Mouse (Mus musculus): Measurements from ENCODE around the gene Zfp69.

Zfp69 gene

GRCm38 (mm10) chr4:120925386-120925785 is 26.1 kb downstream of the Zfp69 start:
- intact Hi-C loops (cut with DNase I), result no loop called here

- intact Hi-C loops (cut with DNase I), result no loop called here
Observed at GRCm38 (mm10) chr4:120924554-120925299, 26.8 kb downstream of the Zfp69 start, which contains the start of gene Exo5. TSS of gene Exo5 (minus strand) at chr4:120925017.

- intact Hi-C loops (cut with DNase I), result no loop called here
Observed at GRCm38 (mm10) chr4:120921461-120921860, 30.0 kb downstream of the Zfp69 start.

- intact Hi-C loops (cut with DNase I), result loop anchor here (5.0 kb wide), 1 partner anchor 67 kb away; no protein-coding TSS in a partner anchor
Observed at GRCm38 (mm10) chr4:120914501-120914900, 37.0 kb downstream of the Zfp69 start.

- intact Hi-C loops (cut with DNase I), result loop anchor here (5.0 kb wide), 1 partner anchor 67 kb away; no protein-coding TSS in a partner anchor
Observed at GRCm38 (mm10) chr4:120913861-120914260, 37.6 kb downstream of the Zfp69 start.

GRCm38 (mm10) chr4:120913443-120913842 is 38.1 kb downstream of the Zfp69 start:
- intact Hi-C loops (cut with DNase I), result loop anchor here (5.0 kb wide), 1 partner anchor 66 kb away; no protein-coding TSS in a partner anchor

GRCm38 (mm10) chr4:120912866-120913265 is 38.6 kb downstream of the Zfp69 start:
- intact Hi-C loops (cut with DNase I), result loop anchor here (5.0 kb wide), 1 partner anchor 66 kb away; no protein-coding TSS in a partner anchor

- intact Hi-C loops (cut with DNase I), result loop anchor here (5.0 kb wide), 1 partner anchor 64 kb away; no protein-coding TSS in a partner anchor
Observed at GRCm38 (mm10) chr4:120911086-120911485, 40.4 kb downstream of the Zfp69 start.

GRCm38 (mm10) chr4:120909558-120910150 is 41.8 kb downstream of the Zfp69 start:
- intact Hi-C loops (cut with DNase I), result loop anchor here (5.0 kb wide), 1 partner anchor 62 kb away; no protein-coding TSS in a partner anchor

GRCm38 (mm10) chr4:120905644-120906043 is 45.9 kb downstream of the Zfp69 start:
- intact Hi-C loops (cut with DNase I), result no loop called here

GRCm38 (mm10) chr4:120904533-120904932 is 47.0 kb downstream of the Zfp69 start:
- intact Hi-C loops (cut with DNase I), result no loop called here

GRCm38 (mm10) chr4:120895810-120896584 is 55.5 kb downstream of the Zfp69 start:
- intact Hi-C loops (cut with DNase I), result no loop called here

- intact Hi-C loops (cut with DNase I), result no loop called here
Observed at GRCm38 (mm10) chr4:120895226-120895625, 56.3 kb downstream of the Zfp69 start.

GRCm38 (mm10) chr4:120894584-120894983 is 56.9 kb downstream of the Zfp69 start:
- intact Hi-C loops (cut with DNase I), result no loop called here

- intact Hi-C loops (cut with DNase I), result no loop called here
Observed at GRCm38 (mm10) chr4:120893656-120894401, 57.7 kb downstream of the Zfp69 start.

GRCm38 (mm10) chr4:120892516-120892915 is 59.0 kb downstream of the Zfp69 start:
- intact Hi-C loops (cut with DNase I), result no loop called here

- intact Hi-C loops (cut with DNase I), result no loop called here
Observed at GRCm38 (mm10) chr4:120891960-120892359, 59.5 kb downstream of the Zfp69 start.

- intact Hi-C loops (cut with DNase I), result no loop called here
Observed at GRCm38 (mm10) chr4:120890754-120891440, 60.6 kb downstream of the Zfp69 start.

GRCm38 (mm10) chr4:120888884-120889283 is 62.6 kb downstream of the Zfp69 start:
- intact Hi-C loops (cut with DNase I), result loop anchor here (5.0 to 10.0 kb wide), 4 partner anchors 37 to 304 kb away; partner anchors contain the start of genes Gm8439 and Rims3

Measured in adrenal gland (tissue).